Mouse (Mus musculus) neural tube, embryonic 13.5 days (tissue): ENCODE measurements around the gene Babam2. TPM values are rescaled to one million over a fixed set of nuclear protein-coding genes. Genes with fewer than 3 reads are reported as not detected.

Experiments used
- ATAC-seq: fragments of 200-750 bp; cut with Nextera tagmentation; 2 replicates; pipeline ENCODE4 v1.8.0; 2017; ENCODE audit warnings: low read depth, mild to moderate bottlenecking, moderate TSS enrichment, moderate library complexity
- H3K27ac ChIP-seq: fragments of 300-500 bp; sonication (generic); replicated peaks from 2 replicates; pipeline ENCODE4 v1.5.1; 2015; ENCODE audit warnings: moderate library complexity, mild to moderate bottlenecking, inconsistent platforms
- H3K27me3 ChIP-seq: fragments of 300-500 bp; sonication (generic); 2 replicates; pipeline ENCODE4 v1.6.1; 2015; ENCODE audit warnings: mild to moderate bottlenecking, inconsistent platforms
- H3K36me3 ChIP-seq: fragments of 300-500 bp; sonication (generic); 2 replicates; pipeline ENCODE4 v1.6.1; 2015; ENCODE audit warnings: mild to moderate bottlenecking, inconsistent platforms
- H3K4me1 ChIP-seq: fragments of 300-500 bp; sonication (generic); replicated peaks from 2 replicates; pipeline ENCODE4 v1.6.1; 2015; ENCODE audit warnings: inconsistent platforms
- H3K4me2 ChIP-seq: fragments of 300-500 bp; sonication (generic); 2 replicates; pipeline ENCODE4 v1.6.1; 2015; ENCODE audit warnings: inconsistent platforms, mild to moderate bottlenecking, moderate library complexity
- H3K4me3 ChIP-seq: fragments of 300-500 bp; sonication (generic); 2 replicates; pipeline ENCODE4 v1.5.1; 2015; ENCODE audit warnings: mild to moderate bottlenecking, inconsistent platforms
- H3K9ac ChIP-seq: fragments of 300-500 bp; sonication (generic); 2 replicates; pipeline ENCODE4 v1.6.1; 2015; ENCODE audit warnings: moderate library complexity, mild to moderate bottlenecking, inconsistent platforms
- H3K9me3 ChIP-seq: fragments of 300-500 bp; sonication (generic); 2 replicates; pipeline ENCODE4 v1.6.1; 2016; ENCODE audit warnings: inconsistent platforms
- WGBS: fragments of 180-500 bp; shearing (Covaris S2); methylation state at CpG from one replicate; pipeline ENCODE4 v1.1.7; 2015; 5-methylcytosine and 5-hydroxymethylcytosine counted together
- polyA plus RNA-seq: library from polyadenylated mRNA; unstranded; fragments of >200 nt; fragmentation: Nextera tagmentation; extraction: Ambion mirVana; gene quantifications from 2 replicates; pipeline ENCODE4 v1.2.1, GENCODE M21; 2015

Babam2 gene
- polyA plus RNA-seq, 1 experiment from 2014 or later: 54.4 TPM

DNA sequence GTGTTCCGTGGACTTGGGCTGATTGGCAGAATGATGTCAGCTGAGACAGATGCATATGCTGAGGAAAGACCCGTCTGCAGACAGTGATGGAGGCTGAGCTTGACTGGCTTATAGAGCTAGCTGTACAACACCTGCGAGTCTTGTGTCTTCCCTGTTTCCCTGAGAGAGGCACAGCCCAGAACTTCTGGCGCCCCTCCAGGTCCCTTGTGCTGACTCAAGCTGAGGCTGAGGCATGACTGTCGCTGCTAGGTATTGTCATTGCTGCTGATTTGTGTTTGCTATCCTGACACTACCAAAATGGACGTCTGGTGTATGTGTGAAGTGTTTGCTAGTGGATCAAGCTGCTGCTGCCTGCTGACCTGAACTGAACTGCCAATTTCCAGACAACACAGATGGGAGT is 27.0 kb downstream of the Babam2 start:
- ATAC-seq: no peak
- H3K27ac ChIP-seq: no peak overlapping the region
- H3K4me1 ChIP-seq: no peaks in the 10 kb centered on the region
- no peak overlapping the region for H3K4me2 ChIP-seq
- H3K9me3 ChIP-seq: no peaks in the 10 kb centered on the region
- H3K36me3 ChIP-seq: no peaks in the 10 kb centered on the region
- 71% methylated on average over 6 of the region's 6 CpGs for WGBS
- no peaks in the 10 kb centered on the region for H3K27me3 ChIP-seq
- H3K9ac ChIP-seq: no peak overlapping the region
- no peak overlapping the region for H3K4me3 ChIP-seq

DNA sequence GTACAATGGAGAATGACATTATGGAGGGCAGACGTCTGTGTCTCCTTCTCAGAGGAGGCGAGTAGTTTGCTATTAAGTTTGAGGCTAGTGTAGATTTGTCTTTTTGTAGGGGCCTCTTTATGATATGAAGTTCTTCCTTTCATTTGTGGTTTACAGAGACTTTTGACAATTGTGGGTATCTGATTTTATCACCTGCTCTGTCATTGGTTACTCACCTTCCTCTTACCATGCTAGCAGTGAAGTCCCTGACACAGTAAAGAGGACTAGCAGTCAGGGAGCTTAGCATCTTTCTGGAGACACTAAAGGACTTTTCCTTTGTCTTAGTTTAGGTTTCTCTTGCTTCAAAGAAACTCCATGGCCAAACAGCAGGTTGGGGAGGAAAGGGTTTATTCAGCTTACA is 28.4 kb downstream of the Babam2 start:
- WGBS: 82% methylated on average over 2 of the region's 2 CpGs
- Histone ChIP-seq H3K4me3 (no peak overlapping the region), H3K4me2 (no peak overlapping the region), H3K9me3 (no peaks in the 10 kb centered on the region), H3K27me3 (no peaks in the 10 kb centered on the region), H3K27ac (no peak overlapping the region), H3K36me3 (no peaks in the 10 kb centered on the region), H3K4me1 (no peaks in the 10 kb centered on the region), H3K9ac (no peak overlapping the region)
- ATAC-seq: no peak

- ATAC-seq: no peak
- Histone ChIP-seq H3K27me3 (no peaks in the 10 kb centered on the region), H3K9ac (no peak overlapping the region), H3K4me3 (no peak overlapping the region), H3K36me3 (no peaks in the 10 kb centered on the region), H3K9me3 (no peaks in the 10 kb centered on the region), H3K4me1 (no peaks in the 10 kb centered on the region), H3K4me2 (no peak overlapping the region), H3K27ac (no peak overlapping the region)
- WGBS: 82% methylated on average over 5 of the region's 5 CpGs
Observed at GRCm38 (mm10) chr5:31727456-31727855, 30.0 kb downstream of the Babam2 start.

GRCm38 (mm10) chr5:31732644-31733338 is 35.3 kb downstream of the Babam2 start:
- WGBS: 52% methylated on average over 3 of the region's 3 CpGs
- Histone ChIP-seq H3K4me2 (no peak overlapping the region), H3K9me3 (no peaks in the 10 kb centered on the region), H3K4me3 (no peak overlapping the region), H3K4me1 (no peaks in the 10 kb centered on the region), H3K27me3 (no peaks in the 10 kb centered on the region), H3K27ac (no peak overlapping the region), H3K9ac (no peak overlapping the region), H3K36me3 (no peaks in the 10 kb centered on the region)
- no peak for ATAC-seq

GRCm38 (mm10) chr5:31741931-31742330 is 44.4 kb downstream of the Babam2 start:
- Histone ChIP-seq H3K4me2 (no peak overlapping the region), H3K27me3 (no peaks in the 10 kb centered on the region), H3K4me1 (no peaks in the 10 kb centered on the region), H3K9me3 (no peaks in the 10 kb centered on the region), H3K27ac (no peak overlapping the region), H3K36me3 (no peaks in the 10 kb centered on the region), H3K4me3 (no peak overlapping the region), H3K9ac (no peak overlapping the region)
- 100% methylated on average over 1 of the region's 1 CpGs for WGBS
- no peak for ATAC-seq

DNA sequence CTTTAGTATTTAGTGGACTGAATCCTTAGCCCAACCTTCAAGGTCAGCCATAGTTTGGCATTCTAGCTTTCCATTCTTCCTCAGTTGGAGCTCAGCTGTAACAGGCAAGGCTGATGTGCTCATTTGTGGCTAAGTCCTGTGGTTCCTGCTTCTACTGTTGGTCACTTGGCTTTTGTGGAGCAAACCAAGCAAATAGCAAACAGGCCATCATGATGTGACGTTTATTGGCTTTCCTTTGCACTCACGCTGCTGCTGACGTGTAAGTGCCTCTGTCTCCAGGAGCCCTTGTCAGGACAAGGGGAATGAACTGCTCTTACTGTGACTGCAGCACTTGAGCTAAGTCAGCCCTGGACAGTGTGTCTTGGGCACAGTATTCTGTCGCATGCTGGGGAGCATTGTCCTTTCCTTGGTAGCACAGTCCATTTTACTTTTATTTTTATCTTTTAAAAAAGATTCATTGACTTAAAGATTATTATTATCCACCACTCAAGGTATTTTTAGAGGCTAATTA is 45.1 kb downstream of the Babam2 start:
- Histone ChIP-seq H3K9me3 (no peaks in the 10 kb centered on the region), H3K4me1 (no peaks in the 10 kb centered on the region), H3K36me3 (no peaks in the 10 kb centered on the region), H3K27ac (no peak overlapping the region), H3K27me3 (no peaks in the 10 kb centered on the region), H3K4me3 (no peak overlapping the region), H3K4me2 (no peak overlapping the region), H3K9ac (no peak overlapping the region)
- WGBS: 42% methylated on average over 4 of the region's 4 CpGs
- ATAC-seq: no peak

DNA sequence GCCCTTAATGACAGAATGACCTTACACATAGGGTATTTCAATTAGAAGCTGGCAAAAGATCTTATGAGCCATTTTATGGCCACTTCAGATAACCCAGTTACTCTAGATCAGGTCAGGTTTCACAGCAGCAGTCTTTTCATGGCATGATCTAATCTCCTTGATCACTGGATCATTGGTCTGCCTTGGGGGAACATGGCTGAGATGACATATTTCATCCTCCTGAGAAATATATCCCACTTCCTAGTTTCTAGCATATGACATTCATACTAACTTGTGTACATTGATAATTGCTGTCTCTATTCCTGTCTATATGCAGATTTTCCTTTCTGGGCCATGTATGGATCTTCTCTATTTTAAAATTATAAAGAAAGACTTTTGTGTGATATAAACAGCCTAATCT is 51.9 kb downstream of the Babam2 start:
- Histone ChIP-seq H3K36me3 (no peaks in the 10 kb centered on the region), H3K27me3 (no peaks in the 10 kb centered on the region), H3K9me3 (no peaks in the 10 kb centered on the region), H3K4me3 (no peak overlapping the region), H3K9ac (no peak overlapping the region), H3K4me1 (peaks cover 7% of the 10 kb centered on the region), H3K4me2 (no peak overlapping the region), H3K27ac (no peak overlapping the region)
- no peak for ATAC-seq

DNA sequence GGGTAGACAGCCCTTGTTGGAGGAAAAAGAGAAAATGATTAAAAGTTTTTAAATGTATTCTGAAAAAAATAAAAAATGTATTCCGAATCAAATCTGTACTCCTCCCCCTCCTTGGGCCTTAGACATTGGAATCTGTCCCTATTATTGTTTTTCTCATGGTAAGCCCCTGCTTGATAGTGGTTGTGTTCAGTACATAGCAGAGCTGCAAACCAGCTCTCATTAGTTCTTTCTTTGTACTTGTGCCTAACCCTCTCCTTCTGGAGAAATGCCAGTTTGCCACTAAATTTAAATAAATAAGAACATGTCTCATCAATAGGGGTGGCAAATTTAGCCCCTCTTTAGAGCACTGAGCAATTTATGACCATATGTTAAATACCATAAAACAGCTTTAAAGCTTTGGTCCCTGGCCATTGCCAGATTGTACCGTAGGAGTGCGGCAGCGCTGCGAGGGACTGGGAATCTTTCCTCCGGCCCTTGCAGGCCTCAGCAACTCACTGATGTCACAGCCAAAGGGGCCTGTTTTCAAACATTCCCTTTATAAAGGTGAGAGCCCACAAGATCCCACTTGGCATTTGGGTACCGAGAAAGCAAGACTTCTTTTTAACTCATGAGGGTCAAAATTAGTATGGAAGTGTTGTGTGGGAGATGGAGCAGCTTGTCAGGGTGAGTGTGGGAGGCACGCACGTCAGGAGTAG is 52.9 kb downstream of the Babam2 start:
- Histone ChIP-seq H3K9me3 (no peaks in the 10 kb centered on the region), H3K4me2 (no peak overlapping the region), H3K9ac (no peak overlapping the region), H3K4me3 (no peak overlapping the region), H3K27me3 (no peaks in the 10 kb centered on the region), H3K36me3 (no peaks in the 10 kb centered on the region), H3K27ac (no peak overlapping the region), H3K4me1 (peaks cover 7% of the 10 kb centered on the region)
- 51% methylated on average over 9 of the region's 9 CpGs for WGBS
- ATAC-seq: no peak

- no peaks in the 10 kb centered on the region for H3K9me3 ChIP-seq
- no peaks in the 10 kb centered on the region for H3K27me3 ChIP-seq
- ATAC-seq: no peak
- no peak overlapping the region for H3K27ac ChIP-seq
- H3K4me2 ChIP-seq: no peak overlapping the region
- peaks cover 7% of the 10 kb centered on the region for H3K4me1 ChIP-seq
- H3K4me3 ChIP-seq: no peak overlapping the region
- WGBS: 93% methylated on average over 4 of the region's 4 CpGs
- H3K36me3 ChIP-seq: no peaks in the 10 kb centered on the region
- no peak overlapping the region for H3K9ac ChIP-seq
Observed at GRCm38 (mm10) chr5:31750955-31751354, 53.5 kb downstream of the Babam2 start.

DNA sequence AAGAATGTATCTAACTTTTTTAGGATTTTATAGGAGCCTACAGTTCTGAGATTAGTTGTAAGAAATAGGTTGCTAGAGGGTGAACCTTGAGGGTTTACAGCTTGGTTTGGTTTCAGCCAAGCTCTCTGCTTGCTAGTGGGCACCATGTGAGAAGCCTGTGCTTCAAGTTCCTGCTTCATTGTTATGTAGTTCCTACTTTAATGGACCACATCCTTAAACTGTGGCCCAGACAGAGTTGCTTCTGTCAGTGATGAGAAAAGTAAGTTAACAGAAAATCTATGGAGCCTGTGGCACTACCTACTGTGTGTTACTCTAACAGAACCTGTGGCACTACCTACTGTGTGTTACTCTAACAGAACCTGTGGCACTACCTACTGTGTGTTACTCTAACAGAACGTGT is 57.1 kb downstream of the Babam2 start:
- ATAC-seq: no peak

DNA sequence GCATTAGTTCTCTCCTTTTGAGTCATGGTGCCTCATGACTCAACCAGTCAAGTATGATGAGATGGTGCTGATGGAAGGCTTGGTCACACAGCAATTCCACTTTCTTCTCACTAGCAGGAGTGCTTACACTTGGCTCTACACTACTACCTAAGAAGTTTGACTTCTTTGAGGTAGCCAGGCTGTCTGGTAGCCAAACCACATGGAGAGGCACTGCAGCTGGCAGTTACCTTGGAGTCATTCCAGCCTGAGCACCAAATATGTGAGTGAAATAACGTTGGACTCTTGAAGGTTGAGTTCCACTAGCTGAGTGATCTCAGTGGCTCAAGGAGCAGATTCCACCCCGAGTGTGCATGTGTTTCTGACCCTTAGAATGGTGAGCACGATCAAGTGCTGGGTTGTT is 57.8 kb downstream of the Babam2 start:
- H3K36me3 ChIP-seq: no peaks in the 10 kb centered on the region
- 86% methylated on average over 3 of the region's 3 CpGs for WGBS

More for the DNA sequence above, 57.1 kb downstream of the Babam2 start:
- Histone ChIP-seq H3K4me3 (no peak overlapping the region), H3K36me3 (no peaks in the 10 kb centered on the region), H3K4me1 (peaks cover 7% of the 10 kb centered on the region), H3K9me3 (no peaks in the 10 kb centered on the region), H3K27ac (no peak overlapping the region), H3K4me2 (no peak overlapping the region), H3K27me3 (no peaks in the 10 kb centered on the region), H3K9ac (no peak overlapping the region)
- WGBS: 95% methylated on average over 1 of the region's 1 CpGs

GRCm38 (mm10) chr5:31758310-31759091 is 61.0 kb downstream of the Babam2 start:
- Histone ChIP-seq H3K4me3 (no peak overlapping the region), H3K36me3 (no peaks in the 10 kb centered on the region), H3K9ac (no peak overlapping the region), H3K4me2 (no peak overlapping the region), H3K27ac (no peak overlapping the region), H3K27me3 (no peaks in the 10 kb centered on the region), H3K4me1 (no peaks in the 10 kb centered on the region), H3K9me3 (no peaks in the 10 kb centered on the region)
- 88% methylated on average over 9 of the region's 9 CpGs for WGBS
- no peak for ATAC-seq

More for the DNA sequence above, 57.8 kb downstream of the Babam2 start:
- H3K4me3 ChIP-seq: no peak overlapping the region
- no peak overlapping the region for H3K4me2 ChIP-seq
- H3K27me3 ChIP-seq: no peaks in the 10 kb centered on the region
- no peak overlapping the region for H3K9ac ChIP-seq
- no peaks in the 10 kb centered on the region for H3K9me3 ChIP-seq
- H3K27ac ChIP-seq: no peak overlapping the region
- no peak for ATAC-seq
- peaks cover 6% of the 10 kb centered on the region for H3K4me1 ChIP-seq
